Comparison of ENCODE assay signal across 14 mouse cellular contexts in genomic region chr10:89345606-89346005, GRCm38 (mm10). TPM values are rescaled to one million over a fixed set of nuclear protein-coding genes. Genes with fewer than 3 reads are reported as not detected.
DNase-seq lines count a peak whose midpoint lies in the region; ATAC-seq lines count a peak whose summit lies in the region.
"Had no signal": no experiment of that assay in that cellular context is flagged by ENCODE, and none has a peak within 500 bp of the region (broad histone marks: within the 10 kb centered on the region; RNA-seq: fewer than 3 reads in every experiment).

No protein-coding gene starts in this region.

- no peaks in the 10 kb centered on the region for H3K9me3 ChIP-seq in heart, embryonic 11.5 days (replicated peaks; ENCODE audit: control insufficient read depth, low read length)
- H3K9me3 ChIP-seq in hindbrain, embryonic 16.5 days (ENCODE audit: control insufficient read depth, low read length), result no peaks in the 10 kb centered on the region
- no peaks in the 10 kb centered on the region for H3K9me3 ChIP-seq in hindbrain, embryonic 12.5 days (replicated peaks)
- H3K9me3 ChIP-seq: liver, embryonic 12.5 days; midbrain, embryonic 15.5 days had no signal

- intact Hi-C loops in heart, postnatal 25 days (cut with DNase I), result no loop called here

- peaks cover 13% of the 10 kb centered on the region for H3K4me1 ChIP-seq in heart, embryonic 11.5 days (ENCODE audit: control insufficient read depth, insufficient read depth, low read length)
- H3K4me1 ChIP-seq in hindbrain, embryonic 16.5 days (ENCODE audit: control insufficient read depth, insufficient read depth, low read depth, low read length), result peaks cover 5% of the 10 kb centered on the region
- 0 out of 2 replicates have a peak, but pooled peaks cover 8% of the 10 kb centered on the region for H3K4me1 ChIP-seq in hindbrain, embryonic 12.5 days

- H3K9ac ChIP-seq in heart, embryonic 11.5 days (ENCODE audit: low read depth, low read length), result no peak overlapping the region
- no peak overlapping the region for H3K9ac ChIP-seq in hindbrain, embryonic 16.5 days (ENCODE audit: low read depth, low read length)
- H3K9ac ChIP-seq in hindbrain, embryonic 12.5 days, result no peak overlapping the region
- H3K9ac ChIP-seq: liver, embryonic 12.5 days had no signal

- no peak overlapping the region for H3K4me3 ChIP-seq in heart, embryonic 11.5 days (ENCODE audit: low read depth, low read length)
- no peak overlapping the region for H3K4me3 ChIP-seq in hindbrain, embryonic 16.5 days (ENCODE audit: low read length)
- H3K4me3 ChIP-seq in hindbrain, embryonic 12.5 days, result no peak overlapping the region

- peak overlapping the region; percentile 90 for H3K4me2 ChIP-seq in heart, embryonic 11.5 days
- H3K4me2 ChIP-seq in hindbrain, embryonic 16.5 days (ENCODE audit: low read length), result no peak overlapping the region; the same call in 1 of the 2 replicates
- no peak overlapping the region for H3K4me2 ChIP-seq in hindbrain, embryonic 12.5 days (replicated peaks)

- no peaks in the 10 kb centered on the region for H3K36me3 ChIP-seq in heart, embryonic 11.5 days (ENCODE audit: control insufficient read depth, insufficient read depth, low read length)
- H3K36me3 ChIP-seq in hindbrain, embryonic 16.5 days (ENCODE audit: control insufficient read depth, insufficient read depth, low read length), result no peaks in the 10 kb centered on the region
- H3K36me3 ChIP-seq in hindbrain, embryonic 12.5 days, result no peaks in the 10 kb centered on the region
- H3K36me3 ChIP-seq: liver, embryonic 12.5 days; midbrain, embryonic 15.5 days had no signal

- WGBS in heart, embryonic 11.5 days (ENCODE audit: insufficient replicate concordance), result 60% methylated on average over 6 of the region's 6 CpGs
- 70% methylated on average over 6 of the region's 6 CpGs for WGBS in hindbrain, embryonic 16.5 days
- 78% methylated on average over 6 of the region's 6 CpGs for WGBS in hindbrain, embryonic 12.5 days

- ATAC-seq in heart, embryonic 11.5 days (replicated peaks; ENCODE audit: insufficient number of reproducible peaks, low FRiP score, low TSS enrichment), result no peak
- 0 out of 2 replicates have a peak, but pooled peaks have one; percentile 2 for ATAC-seq in hindbrain, embryonic 16.5 days
- no peak for ATAC-seq in hindbrain, embryonic 12.5 days (ENCODE audit: low FRiP score)
- ATAC-seq: activated CD4-positive, CD25-positive, alpha-beta regulatory T cell, adult 4 months had no signal

- H3K27me3 ChIP-seq in heart, embryonic 11.5 days (ENCODE audit: control insufficient read depth, insufficient read depth, low read length), result peaks cover 9% of the 10 kb centered on the region; the same call in 1 of the 2 replicates
- peaks cover 10% of the 10 kb centered on the region for H3K27me3 ChIP-seq in hindbrain, embryonic 16.5 days (replicated peaks; ENCODE audit: control insufficient read depth, insufficient read depth, low read length)
- H3K27me3 ChIP-seq in hindbrain, embryonic 12.5 days, result peaks cover 41% of the 10 kb centered on the region

- peak; percentile 65 to 67 for DNase-seq in cerebellum, postnatal 10 days
- DNase-seq in cerebellum, adult 18-20 months, result no peak
- no peak for DNase-seq in heart, postnatal 25 days (ENCODE audit: low spot score)
- DNase-seq in fat pad, adult 2 months (ENCODE audit: extremely low read depth, low read depth, low spot score), result peak; percentile 25
- DNase-seq in adrenal gland, adult (ENCODE audit: inconsistent age in 2 of 2, low spot score in 1 of 2), result no peak
- DNase-seq: thymus, postnatal 25 days had no signal

- no peak overlapping the region for H3K27ac ChIP-seq in heart, embryonic 11.5 days (ENCODE audit: low read depth, low read length)
- no peak overlapping the region for H3K27ac ChIP-seq in hindbrain, embryonic 16.5 days (ENCODE audit: low read depth, low read length)
- H3K27ac ChIP-seq in hindbrain, embryonic 12.5 days, result no peak overlapping the region
- H3K27ac ChIP-seq: liver, embryonic 12.5 days; midbrain, embryonic 15.5 days; stomach, postnatal 0 days had no signal

RNA-seq across cellular contexts. Expression of gene Ano4, which starts 1.0 kb away (rescaled TPM):
- polyA plus RNA-seq in heart, embryonic 11.5 days (2014; fragmentation: Nextera tagmentation; extraction: Ambion mirVana), result 7.2 and 7.5 TPM in 2 replicates
- total RNA-seq in heart, postnatal 25 days (2021), result 1 to 10 TPM; 7.0 to 7.9 TPM
- 10.6 and 11.9 TPM in 2 replicates for polyA plus RNA-seq in hindbrain, embryonic 16.5 days (2015; fragmentation: Nextera tagmentation; extraction: Ambion mirVana)
- 3.3 and 4.4 TPM in 2 replicates for polyA plus RNA-seq in hindbrain, embryonic 12.5 days (2016; fragmentation: Nextera tagmentation; extraction: Ambion mirVana)
- total RNA-seq: megakaryocyte, adult 5-6 weeks had no signal
- polyA plus RNA-seq: activated CD4-positive, CD25-positive, alpha-beta regulatory T cell, adult 4 months had no signal

Comparison
In these comparisons a context has a peak if more than half of its experiments do, and no peak if none do; other contexts are left out.
1. DNase-seq: peak in cerebellum, postnatal 10 days (2 of 2) and fat pad, adult 2 months (single experiment); none in cerebellum, adult 18-20 months (0 of 2), heart, postnatal 25 days (single experiment) and adrenal gland, adult (0 of 2).